Mouse (Mus musculus) neural tube, embryonic 12.5 days (tissue): ENCODE data around the gene Map3k19. TPM values are rescaled to one million over a fixed set of nuclear protein-coding genes. Genes with fewer than 3 reads are reported as not detected.

Experiments
- ATAC-seq: fragments of 200-750 bp; cut with Nextera tagmentation; 2 replicates; pipeline ENCODE4 v1.8.0; 2017; ENCODE audit warnings: low read depth, mild to moderate bottlenecking, moderate TSS enrichment, moderate library complexity; ENCODE audit not compliant: low FRiP score
- H3K27ac ChIP-seq: fragments of 300-500 bp; sonication (generic); 2 replicates; pipeline ENCODE4 v1.5.1; 2016
- H3K27me3 ChIP-seq: fragments of 300-500 bp; sonication (generic); replicated peaks from 2 replicates; pipeline ENCODE4 v1.6.1; 2016; ENCODE audit warnings: mild to moderate bottlenecking
- H3K36me3 ChIP-seq: fragments of 300-500 bp; sonication (generic); 2 replicates; pipeline ENCODE4 v1.6.1; 2016; ENCODE audit warnings: mild to moderate bottlenecking
- H3K4me1 ChIP-seq: fragments of 300-500 bp; sonication (generic); 2 replicates; pipeline ENCODE4 v1.6.1; 2016
- H3K4me2 ChIP-seq: fragments of 300-500 bp; sonication (generic); replicated peaks from 2 replicates; pipeline ENCODE4 v1.6.1; 2016; ENCODE audit warnings: mild to moderate bottlenecking
- H3K4me3 ChIP-seq: fragments of 300-500 bp; sonication (generic); 2 replicates; pipeline ENCODE4 v1.5.1; 2016
- H3K9ac ChIP-seq: fragments of 300-500 bp; sonication (generic); 2 replicates; pipeline ENCODE4 v1.6.1; 2016; ENCODE audit warnings: mild to moderate bottlenecking
- H3K9me3 ChIP-seq: fragments of 300-500 bp; sonication (generic); 2 replicates; pipeline ENCODE4 v1.6.1; 2016; ENCODE audit warnings: mild to moderate bottlenecking
- WGBS: fragments of 180-500 bp; shearing (Covaris S2); methylation state at CpG from one replicate; pipeline ENCODE4 v1.1.7; 2016; 5-methylcytosine and 5-hydroxymethylcytosine counted together
- polyA plus RNA-seq: library from polyadenylated mRNA; unstranded; fragments of >200 nt; fragmentation: Nextera tagmentation; extraction: Ambion mirVana; gene quantifications from 2 replicates; pipeline ENCODE4 v1.2.1, GENCODE M21; 2016

The Map3k19 gene
- 0.05 TPM in 1 of 2 replicates, not detected in the other for polyA plus RNA-seq

DNA sequence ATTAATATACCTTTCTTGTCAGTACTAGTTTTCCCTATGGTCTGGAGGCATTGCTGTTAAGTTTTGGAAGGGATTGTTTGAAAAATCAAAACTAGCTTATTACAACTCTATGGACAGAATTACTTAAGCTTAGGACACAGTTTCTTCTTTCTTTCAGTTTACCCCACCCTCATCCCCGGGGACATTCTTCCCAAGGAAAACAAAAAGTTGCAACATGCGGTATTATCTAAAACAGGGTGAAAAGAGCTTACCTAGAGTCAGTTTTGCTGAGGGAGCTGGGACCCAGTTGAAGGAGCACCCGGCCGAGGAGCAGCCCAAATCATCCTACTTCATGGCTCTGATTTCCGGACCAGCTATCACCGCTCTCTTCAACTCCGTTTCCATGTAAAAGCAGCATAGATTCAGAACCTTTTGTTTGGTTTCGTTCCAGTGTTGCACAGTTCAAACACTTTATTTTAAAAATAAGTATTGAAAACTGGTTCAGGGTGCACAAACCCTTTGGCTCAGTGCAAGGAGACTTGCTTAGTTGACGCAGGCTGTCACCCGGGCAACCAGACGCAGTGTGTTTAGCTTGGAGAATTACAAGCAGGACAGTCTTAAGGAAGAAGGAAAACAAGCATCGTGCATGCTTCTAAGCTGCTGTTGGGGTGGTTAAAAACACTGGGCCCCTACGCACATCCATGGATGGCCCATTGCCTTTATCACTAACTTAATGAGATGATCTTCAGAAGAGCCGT is at the start of gene Map3k19:
Map3k19 (minus strand) TSS at position 546 of the 737 bp plus-strand sequence.
- Histone ChIP-seq H3K9me3 (peaks cover 11% of the 10 kb centered on the region; the same call in 1 of the 2 replicates), H3K4me3 (no peak within 1 kb of the TSS), H3K4me2 (no peak within 1 kb of the TSS), H3K27ac (no peak within 1 kb of the TSS), H3K36me3 (no peaks in the 10 kb centered on the region), H3K27me3 (no peaks in the 10 kb centered on the region), H3K4me1 (no peaks in the 10 kb centered on the region), H3K9ac (no peak within 1 kb of the TSS)
- 77% methylated on average over 14 of the region's 14 CpGs for WGBS
- ATAC-seq: no peak

DNA sequence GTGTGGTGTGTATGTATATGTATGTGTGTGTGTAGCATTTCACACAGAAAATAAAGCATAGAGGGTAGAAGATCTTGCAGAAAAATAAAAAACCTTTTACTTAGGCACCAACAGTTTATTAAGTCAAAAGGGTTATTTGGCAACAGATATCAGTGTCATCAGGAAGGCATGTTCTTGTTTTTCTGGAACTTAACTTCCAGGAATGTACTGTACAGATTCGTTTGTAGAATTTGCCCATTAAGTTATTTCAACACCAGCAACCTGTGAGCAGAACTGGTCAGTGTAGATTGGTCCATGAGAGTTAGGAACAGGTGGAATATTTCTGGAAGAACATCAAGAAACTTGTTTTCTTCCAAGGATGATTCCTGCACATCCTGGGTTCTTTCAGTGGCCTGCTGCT is 44.6 kb upstream of the Map3k19 start:
- no peak for ATAC-seq
- no peak overlapping the region for H3K9ac ChIP-seq
- H3K4me2 ChIP-seq: no peak overlapping the region
- H3K27ac ChIP-seq: no peak overlapping the region
- no peaks in the 10 kb centered on the region for H3K4me1 ChIP-seq
- no peaks in the 10 kb centered on the region for H3K27me3 ChIP-seq
- WGBS: 81% methylated on average over 1 of the region's 1 CpGs
- no peaks in the 10 kb centered on the region for H3K9me3 ChIP-seq
- H3K36me3 ChIP-seq: peaks cover 4% of the 10 kb centered on the region; the same call in 1 of the 2 replicates
- no peak overlapping the region for H3K4me3 ChIP-seq

DNA sequence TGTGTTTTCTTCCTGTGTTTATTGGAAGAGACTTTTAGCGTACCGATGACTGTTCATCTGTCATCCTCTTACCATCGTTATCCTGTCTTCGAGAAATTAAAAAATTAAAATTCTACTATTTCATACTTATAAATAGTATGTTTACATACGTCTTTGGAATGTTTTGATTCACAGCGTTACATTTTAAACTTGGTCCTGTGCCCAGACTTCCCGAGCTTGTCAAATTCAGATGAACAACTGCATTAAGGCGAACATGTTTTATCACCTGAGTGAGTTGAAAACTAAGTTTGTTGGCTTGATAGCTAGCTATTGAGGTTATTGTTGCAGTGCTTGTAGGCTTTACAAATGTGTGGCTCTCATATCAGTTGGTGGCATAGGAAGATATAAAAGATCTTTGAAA is 14.4 kb upstream of the Map3k19 start:
- WGBS: 49% methylated on average over 8 of the region's 8 CpGs
- Histone ChIP-seq H3K9ac (peak overlapping the region; percentile 64; the same call in 1 of the 2 replicates), H3K4me3 (peak overlapping the region; percentile 74), H3K9me3 (no peaks in the 10 kb centered on the region), H3K4me1 (peaks cover 4% of the 10 kb centered on the region; the same call in 1 of the 2 replicates), H3K36me3 (peaks cover 6% of the 10 kb centered on the region), H3K27me3 (no peaks in the 10 kb centered on the region), H3K4me2 (peak overlapping the region; percentile 58), H3K27ac (no peak overlapping the region)
- no peak for ATAC-seq

DNA sequence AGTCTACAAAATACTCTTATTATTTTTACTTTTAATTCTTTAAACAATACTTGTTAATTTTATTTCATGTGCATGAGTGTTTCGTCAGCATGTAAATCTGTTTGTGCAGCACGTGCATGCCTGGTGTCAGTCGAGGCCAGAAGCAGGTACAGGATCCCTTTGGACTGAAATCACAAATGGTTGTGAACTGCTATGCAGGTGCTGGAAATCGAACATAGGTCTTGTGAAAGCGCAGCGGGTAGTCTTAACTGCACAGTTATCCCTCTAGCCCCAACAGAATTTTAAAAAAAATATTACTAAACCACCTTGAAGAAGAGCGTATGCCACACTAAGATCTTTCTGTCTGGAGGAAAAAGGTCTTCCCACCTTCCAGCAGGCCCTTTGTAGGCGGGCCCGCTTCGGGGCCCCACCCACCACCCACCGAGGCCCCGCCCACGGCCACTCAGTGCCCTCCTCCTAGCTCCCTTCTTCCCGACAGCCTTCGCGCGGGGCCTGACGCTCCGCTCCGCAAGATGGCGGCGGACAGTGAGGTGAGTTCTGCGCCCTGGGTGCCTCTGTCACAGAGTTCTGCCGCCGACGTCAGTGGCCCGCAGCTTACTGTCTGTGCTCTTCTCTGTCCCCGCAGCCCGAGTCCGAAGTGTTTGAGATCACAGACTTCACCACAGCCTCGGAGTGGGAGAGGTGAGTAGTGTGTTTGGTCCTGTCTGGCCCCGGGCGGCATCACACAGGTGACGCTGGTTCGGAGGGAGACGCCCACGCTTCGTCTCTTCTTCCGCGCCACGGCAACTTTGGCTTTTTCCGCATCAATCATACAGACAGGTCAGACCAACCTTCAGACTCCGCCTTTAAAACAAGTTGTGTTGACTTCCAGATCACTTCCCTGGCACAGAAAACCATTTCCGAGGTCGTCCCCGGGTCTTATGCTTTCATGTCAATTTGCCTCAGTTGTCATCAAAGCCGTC is 13.8 kb upstream of the Map3k19 start, which contains the start of gene Rab3gap1:
Rab3gap1 (plus strand) TSS at position 474 of the 962 bp plus-strand sequence.
- H3K36me3 ChIP-seq: peaks cover 5% of the 10 kb centered on the region
- peak within 1 kb of the TSS; percentile 74 for H3K4me3 ChIP-seq
- H3K4me1 ChIP-seq: peaks cover 4% of the 10 kb centered on the region; the same call in 1 of the 2 replicates
- H3K4me2 ChIP-seq: peak within 1 kb of the TSS; percentile 58
- no peak within 1 kb of the TSS; the same call in 1 of the 2 replicates for H3K27ac ChIP-seq
- H3K27me3 ChIP-seq: no peaks in the 10 kb centered on the region
- peak; percentile 98 for ATAC-seq
- H3K9ac ChIP-seq: peak within 1 kb of the TSS; percentile 64
- 11% methylated on average over 47 of the region's 47 CpGs for WGBS
- H3K9me3 ChIP-seq: no peaks in the 10 kb centered on the region

DNA sequence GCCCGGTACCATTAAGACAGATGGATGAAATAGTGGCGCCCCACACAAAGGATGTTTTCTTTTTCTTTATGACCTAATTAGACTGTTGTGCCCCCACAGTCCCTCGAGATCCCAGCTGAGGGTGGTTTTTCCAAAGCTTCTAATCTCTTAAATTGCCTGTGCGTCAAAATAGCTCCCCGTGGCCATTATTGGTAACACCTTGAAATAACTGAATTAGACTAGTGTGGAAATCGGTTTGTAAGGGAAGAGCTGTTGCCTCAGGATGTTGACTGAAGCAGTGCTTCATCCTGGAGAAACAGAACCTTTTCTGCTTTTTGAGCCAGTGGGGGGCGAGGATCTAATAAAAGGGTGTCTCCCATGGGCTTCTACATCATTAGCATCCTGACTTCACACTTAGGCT is 9.0 kb upstream of the Map3k19 start:
- Histone ChIP-seq H3K4me3 (no peak overlapping the region), H3K27ac (no peak overlapping the region), H3K9me3 (no peaks in the 10 kb centered on the region), H3K36me3 (no peaks in the 10 kb centered on the region), H3K27me3 (no peaks in the 10 kb centered on the region), H3K4me1 (no peaks in the 10 kb centered on the region), H3K4me2 (no peak overlapping the region), H3K9ac (no peak overlapping the region)
- no peak for ATAC-seq
- WGBS: 32% methylated on average over 7 of the region's 7 CpGs

DNA sequence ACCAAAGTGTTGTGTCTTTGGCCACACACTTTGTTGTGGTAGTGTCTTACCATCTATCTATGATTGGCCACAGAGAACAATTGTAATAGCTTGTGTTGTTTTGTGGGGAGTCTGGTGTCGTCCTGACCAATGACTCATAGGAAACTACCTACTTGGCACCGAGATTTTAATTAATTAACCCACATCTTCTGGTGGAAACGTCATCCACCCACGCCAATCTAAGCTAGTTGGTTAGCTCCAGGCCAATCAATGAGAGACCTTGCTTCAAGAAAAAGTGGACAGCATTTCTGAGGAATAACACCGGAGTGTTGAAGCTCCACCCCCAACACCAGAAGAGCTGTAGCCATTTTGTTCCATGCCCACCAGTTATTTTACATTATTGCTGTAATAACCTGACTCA is 7.1 kb upstream of the Map3k19 start:
- no peak overlapping the region for H3K4me3 ChIP-seq
- no peak for ATAC-seq
- H3K27me3 ChIP-seq: no peaks in the 10 kb centered on the region
- H3K4me2 ChIP-seq: no peak overlapping the region
- H3K4me1 ChIP-seq: no peaks in the 10 kb centered on the region
- no peaks in the 10 kb centered on the region for H3K36me3 ChIP-seq
- no peak overlapping the region for H3K9ac ChIP-seq
- no peaks in the 10 kb centered on the region for H3K9me3 ChIP-seq
- no peak overlapping the region for H3K27ac ChIP-seq
- 89% methylated on average over 5 of the region's 5 CpGs for WGBS

DNA sequence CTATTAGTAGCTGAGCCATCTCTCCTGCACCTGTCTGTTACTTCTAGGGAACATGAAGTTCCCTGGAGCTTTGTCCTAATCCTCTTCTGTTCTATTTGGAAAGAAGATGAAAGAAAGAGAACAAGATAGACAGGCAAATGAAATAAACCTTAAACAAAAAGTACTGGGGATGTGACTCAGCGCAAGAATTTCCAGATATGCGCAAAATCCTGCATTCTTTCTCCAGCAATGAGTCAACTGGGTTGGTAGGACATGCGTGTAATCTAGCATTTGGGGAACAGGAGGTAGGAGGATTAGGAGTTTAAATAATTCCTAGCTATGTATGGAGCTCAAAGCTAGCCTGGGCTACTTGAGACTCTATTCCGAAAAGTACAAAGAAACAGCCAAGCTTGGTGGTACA is 5.7 kb upstream of the Map3k19 start:
- Histone ChIP-seq H3K4me3 (no peak overlapping the region), H3K9me3 (no peaks in the 10 kb centered on the region), H3K27me3 (no peaks in the 10 kb centered on the region), H3K9ac (no peak overlapping the region), H3K4me2 (no peak overlapping the region), H3K36me3 (no peaks in the 10 kb centered on the region), H3K4me1 (no peaks in the 10 kb centered on the region), H3K27ac (no peak overlapping the region)
- no peak for ATAC-seq
- 93% methylated on average over 4 of the region's 4 CpGs for WGBS

DNA sequence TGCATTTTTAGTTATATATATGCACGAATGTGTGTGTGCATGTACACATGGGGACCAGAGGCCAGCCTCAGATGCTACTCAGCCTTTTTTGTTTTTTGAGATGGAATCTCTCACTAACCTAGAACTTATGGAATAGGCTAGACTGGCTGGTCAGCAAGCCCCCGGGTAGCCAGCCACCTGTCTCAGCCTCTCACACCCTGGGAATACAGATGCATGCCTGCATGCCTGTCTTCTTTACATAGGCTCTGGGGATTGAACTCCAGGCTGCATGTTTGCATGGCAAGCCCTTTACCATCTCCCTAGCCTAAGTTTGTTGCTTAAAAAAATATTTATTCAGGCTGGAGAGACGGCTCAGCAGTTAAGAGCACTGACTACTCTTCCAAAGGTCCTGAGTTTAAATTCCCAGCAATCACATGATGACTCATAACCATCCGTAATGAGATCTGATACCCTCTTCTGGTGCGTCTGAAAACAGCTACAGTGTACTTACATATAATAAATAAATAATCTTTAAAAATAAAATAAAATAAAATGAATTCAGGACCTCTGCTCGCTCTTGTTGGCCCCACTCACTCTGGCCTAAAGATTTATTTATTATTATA is 5.1 kb upstream of the Map3k19 start:
- no peaks in the 10 kb centered on the region for H3K4me1 ChIP-seq
- H3K27ac ChIP-seq: no peak overlapping the region
- no peak for ATAC-seq
- 84% methylated on average over 6 of the region's 6 CpGs for WGBS
- no peak overlapping the region for H3K4me2 ChIP-seq
- no peaks in the 10 kb centered on the region for H3K36me3 ChIP-seq
- H3K27me3 ChIP-seq: no peaks in the 10 kb centered on the region
- H3K9ac ChIP-seq: no peak overlapping the region
- H3K9me3 ChIP-seq: no peaks in the 10 kb centered on the region
- H3K4me3 ChIP-seq: no peak overlapping the region

DNA sequence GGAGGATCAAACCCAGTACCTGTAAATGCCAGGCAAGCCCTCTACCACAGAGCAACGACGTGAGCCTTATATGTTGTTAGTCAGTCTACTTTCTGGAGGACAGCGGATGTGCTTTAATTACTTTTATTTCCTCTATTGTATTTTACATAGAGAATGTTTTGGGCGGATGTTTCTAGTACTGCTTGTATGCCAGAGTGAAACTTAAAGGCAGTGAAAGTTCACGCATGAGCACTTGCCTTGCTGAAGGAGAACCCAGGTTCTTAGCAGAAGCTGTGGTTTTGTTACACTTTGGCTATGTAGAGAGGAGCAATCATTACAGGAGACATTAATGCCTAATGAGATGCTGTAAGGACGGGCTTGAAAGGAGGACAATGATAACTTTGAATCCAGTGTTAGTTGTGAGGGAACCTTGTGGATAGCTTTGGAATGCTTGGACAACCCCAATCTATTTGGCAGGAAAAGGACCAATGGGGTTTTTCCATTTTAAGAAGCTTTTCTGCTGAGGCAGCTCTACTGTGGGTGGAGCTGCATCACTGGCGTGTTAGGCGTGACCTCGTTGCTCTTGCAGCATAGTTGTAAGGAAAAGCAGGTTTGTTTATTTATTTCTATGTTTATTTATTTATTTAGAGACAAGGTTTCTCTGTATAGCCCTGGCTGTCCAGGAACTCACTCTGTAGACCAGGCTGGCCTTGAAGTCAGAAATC is 4.3 kb upstream of the Map3k19 start:
- no peak overlapping the region for H3K9ac ChIP-seq
- no peaks in the 10 kb centered on the region for H3K9me3 ChIP-seq
- H3K27ac ChIP-seq: no peak overlapping the region
- no peaks in the 10 kb centered on the region for H3K27me3 ChIP-seq
- no peak overlapping the region for H3K4me3 ChIP-seq
- ATAC-seq: no peak
- no peak overlapping the region for H3K4me2 ChIP-seq
- no peaks in the 10 kb centered on the region for H3K4me1 ChIP-seq
- no peaks in the 10 kb centered on the region for H3K36me3 ChIP-seq
- 90% methylated on average over 9 of the region's 9 CpGs for WGBS

DNA sequence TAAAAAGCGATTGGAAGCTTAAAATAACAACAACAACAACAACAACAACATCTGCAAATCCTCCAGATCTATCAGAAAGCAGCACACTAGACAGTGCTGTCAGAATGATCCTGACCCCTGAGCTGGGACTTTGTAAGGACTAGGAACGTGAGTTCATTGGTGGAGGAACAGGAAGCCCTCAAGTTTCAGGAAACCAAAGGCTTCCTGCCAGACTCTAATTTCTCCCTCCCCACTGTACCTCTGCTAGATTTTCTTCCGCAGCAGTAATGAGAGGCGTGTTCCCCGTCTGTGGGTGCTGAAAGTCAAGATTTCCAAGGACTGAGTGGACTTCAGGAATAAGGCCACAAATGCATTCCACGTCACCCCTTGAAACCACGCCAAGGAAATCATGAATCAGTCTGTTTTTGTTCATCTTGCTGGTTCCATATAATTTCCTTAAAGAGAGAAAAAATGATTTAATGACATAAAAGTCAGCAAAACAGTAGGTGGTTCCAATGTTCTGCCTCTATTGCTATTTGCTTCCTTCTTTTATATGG is 4.7 kb downstream of the Map3k19 start:
- H3K4me3 ChIP-seq: no peak overlapping the region
- 89% methylated on average over 7 of the region's 7 CpGs for WGBS
- H3K27me3 ChIP-seq: no peaks in the 10 kb centered on the region
- H3K4me2 ChIP-seq: no peak overlapping the region
- ATAC-seq: no peak
- H3K27ac ChIP-seq: no peak overlapping the region
- H3K4me1 ChIP-seq: no peaks in the 10 kb centered on the region
- no peak overlapping the region for H3K9ac ChIP-seq
- no peaks in the 10 kb centered on the region for H3K36me3 ChIP-seq
- peaks cover 11% of the 10 kb centered on the region; the same call in 1 of the 2 replicates for H3K9me3 ChIP-seq

DNA sequence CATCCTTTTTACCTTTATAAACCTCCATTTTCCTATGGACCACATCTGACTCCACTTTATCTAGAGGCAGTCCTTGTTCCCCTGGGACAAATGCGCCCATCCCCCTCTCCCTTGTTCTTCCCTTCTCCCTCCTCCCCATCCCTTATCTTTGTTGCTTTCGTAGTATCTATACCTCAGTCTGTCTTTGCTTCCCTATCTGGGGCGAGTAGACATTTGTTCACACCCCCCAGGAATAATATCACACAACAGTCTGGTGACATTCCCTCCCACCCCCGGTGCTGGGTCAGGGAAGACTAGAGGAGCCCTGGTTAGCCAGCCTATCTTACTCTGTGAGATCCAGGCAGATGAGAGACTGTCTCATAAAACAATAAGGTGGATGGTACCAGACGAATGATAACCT is 9.4 kb downstream of the Map3k19 start:
- no peak for ATAC-seq
- no peak overlapping the region for H3K4me3 ChIP-seq
- no peaks in the 10 kb centered on the region for H3K4me1 ChIP-seq
- no peak overlapping the region for H3K4me2 ChIP-seq
- WGBS: 84% methylated on average over 5 of the region's 5 CpGs
- no peaks in the 10 kb centered on the region for H3K27me3 ChIP-seq
- H3K27ac ChIP-seq: no peak overlapping the region
- H3K9me3 ChIP-seq: no peaks in the 10 kb centered on the region
- H3K36me3 ChIP-seq: no peaks in the 10 kb centered on the region
- H3K9ac ChIP-seq: no peak overlapping the region
